Mouse (Mus musculus) B cell, adult 2 months (primary cell): Measurements from ENCODE around the gene Axl.

Experiments
- DNase-seq, 2 experiments: peaks; one replicate each; pipeline ENCODE4 v3.0.0; 2022

The Axl gene

DNA sequence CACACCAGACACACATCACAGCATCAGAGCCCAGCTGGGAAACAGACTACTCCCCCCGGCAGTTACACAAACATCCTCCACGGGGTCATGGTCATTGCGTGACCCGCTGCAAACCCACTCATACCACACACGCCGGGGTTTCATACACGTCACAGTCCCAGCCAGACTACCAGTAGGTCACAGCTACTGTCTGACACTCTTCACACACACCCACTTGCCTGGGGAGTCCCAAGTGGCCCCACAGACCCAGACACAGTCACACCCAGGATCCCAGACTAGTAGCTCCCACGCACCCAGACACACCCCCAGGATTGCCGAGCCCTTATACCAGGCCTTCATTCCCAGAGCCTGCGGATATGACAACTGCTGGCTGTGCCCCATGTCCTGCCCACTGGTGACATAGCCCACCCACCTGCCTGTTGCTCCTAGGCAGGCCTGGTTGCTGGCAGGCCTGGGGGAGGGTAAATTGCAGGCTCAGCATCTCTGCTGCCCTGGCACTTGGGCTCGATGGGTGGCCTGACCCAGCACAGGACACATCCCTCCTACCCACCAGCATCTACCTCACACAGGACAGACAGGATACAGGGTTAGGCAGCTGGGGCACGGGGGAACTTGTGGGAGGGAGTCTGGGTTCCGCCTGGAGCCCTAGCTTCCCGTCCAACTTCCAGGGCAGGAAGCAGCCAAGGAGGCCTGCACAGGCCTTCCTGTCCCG lies 80.8 kb downstream of the Axl start:
- DNase-seq: peak; percentile 59 to 68
